Mouse (Mus musculus) hindbrain, embryonic 12.5 days (tissue): ENCODE data around the gene Qrich1. TPM values are rescaled to one million over a fixed set of nuclear protein-coding genes. Genes with fewer than 3 reads are reported as not detected.
"Not testable (repeated sequence)": the region's sequence is repeated elsewhere in the genome, so short reads cannot be mapped to it uniquely, and the experiment has no call there.

Experiments
- ATAC-seq: fragments of 200-750 bp; cut with Nextera tagmentation; 2 replicates; pipeline ENCODE4 v1.8.0; 2017; ENCODE audit warnings: moderate TSS enrichment; ENCODE audit not compliant: low FRiP score
- H3K27ac ChIP-seq: fragments of 300-500 bp; sonication (generic); 2 replicates; pipeline ENCODE4 v1.5.1; 2016; ENCODE audit warnings: mild to moderate bottlenecking
- H3K27me3 ChIP-seq: fragments of 300-500 bp; sonication (generic); 2 replicates; pipeline ENCODE4 v1.6.1; 2016; ENCODE audit warnings: mild to moderate bottlenecking
- H3K36me3 ChIP-seq: fragments of 300-500 bp; sonication (generic); 2 replicates; pipeline ENCODE4 v1.6.1; 2016; ENCODE audit warnings: mild to moderate bottlenecking
- H3K4me1 ChIP-seq: fragments of 300-500 bp; sonication (generic); 2 replicates; pipeline ENCODE4 v1.6.1; 2016
- H3K4me2 ChIP-seq: fragments of 300-500 bp; sonication (generic); replicated peaks from 2 replicates; pipeline ENCODE4 v1.6.1; 2016; ENCODE audit warnings: mild to moderate bottlenecking
- H3K4me3 ChIP-seq: fragments of 300-500 bp; sonication (generic); 2 replicates; pipeline ENCODE4 v1.5.1; 2016; ENCODE audit warnings: mild to moderate bottlenecking
- H3K9ac ChIP-seq: fragments of 300-500 bp; sonication (generic); 2 replicates; pipeline ENCODE4 v1.6.1; 2016; ENCODE audit warnings: mild to moderate bottlenecking, moderate library complexity
- H3K9me3 ChIP-seq: fragments of 300-500 bp; sonication (generic); replicated peaks from 2 replicates; pipeline ENCODE4 v1.6.1; 2016; ENCODE audit warnings: mild to moderate bottlenecking
- WGBS: fragments of 180-500 bp; shearing (Covaris S2); methylation state at CpG from one replicate; pipeline ENCODE4 v1.1.7; 2016; 5-methylcytosine and 5-hydroxymethylcytosine counted together
- polyA plus RNA-seq: library from polyadenylated mRNA; unstranded; fragments of >200 nt; fragmentation: Nextera tagmentation; extraction: Ambion mirVana; gene quantifications from 2 replicates; pipeline ENCODE4 v1.2.1, GENCODE M21; 2016

The Qrich1 gene
- polyA plus RNA-seq, 1 experiment from 2014 or later: 162 TPM

DNA sequence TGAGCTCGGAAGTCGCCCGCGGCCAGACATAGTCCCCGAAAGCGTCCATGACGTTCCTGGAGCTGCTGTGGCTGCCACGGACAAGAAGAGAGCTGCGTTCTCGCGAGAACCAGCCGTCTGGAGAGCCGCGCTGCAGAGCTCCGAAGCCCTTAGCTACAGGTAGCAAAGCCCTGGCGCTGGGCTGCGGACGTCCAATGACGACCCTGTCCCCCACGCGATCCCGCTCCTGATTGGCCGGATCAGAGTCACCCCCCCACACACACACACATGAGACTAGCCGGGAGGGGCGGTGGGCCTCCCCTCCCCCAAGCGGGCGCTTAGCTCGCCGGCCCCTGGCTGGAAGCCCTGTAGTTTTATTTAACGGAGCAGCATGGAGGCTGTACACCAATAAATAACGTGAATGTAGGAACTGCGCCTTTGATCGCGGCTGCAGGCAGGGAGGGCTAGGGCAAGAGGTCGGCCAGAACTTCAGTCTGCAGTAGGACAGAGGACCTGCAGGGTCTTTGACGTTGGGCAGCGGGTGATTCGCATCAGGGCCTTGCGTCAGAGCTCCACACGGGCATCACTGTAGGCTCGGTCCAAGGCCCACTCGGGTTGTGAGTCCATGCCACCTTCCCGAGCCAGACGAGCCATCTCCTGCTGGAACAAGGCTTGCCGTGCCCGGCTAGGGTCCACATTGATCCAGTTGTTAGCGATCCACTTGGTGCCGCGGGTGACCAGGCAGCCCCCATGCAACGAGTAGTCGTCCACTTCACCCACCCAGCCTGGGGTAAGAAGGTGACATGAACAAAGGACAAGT, 62.1 kb downstream of the Qrich1 start, which contains the start of gene Wdr6:
TSS of gene Wdr6 (minus strand) at position 195 of the 799 bp plus-strand sequence.
- H3K9ac ChIP-seq: peak within 1 kb of the TSS; percentile 96
- H3K27ac ChIP-seq: peak within 1 kb of the TSS; percentile 97
- H3K4me3 ChIP-seq: peak within 1 kb of the TSS; percentile 83
- peak within 1 kb of the TSS; percentile 69 for H3K4me2 ChIP-seq
- peaks cover 25% of the 10 kb centered on the region for H3K27me3 ChIP-seq
- H3K9me3 ChIP-seq: no peaks in the 10 kb centered on the region
- ATAC-seq: peak; percentile 97
- H3K36me3 ChIP-seq: peaks cover 33% of the 10 kb centered on the region
- peaks cover 53% of the 10 kb centered on the region for H3K4me1 ChIP-seq
- WGBS: 4% methylated on average over 51 of the region's 51 CpGs

- H3K4me3 ChIP-seq: peak overlapping the region; percentile 83
- H3K9ac ChIP-seq: peak overlapping the region; percentile 96
- H3K36me3 ChIP-seq: peaks cover 27% of the 10 kb centered on the region
- peaks cover 25% of the 10 kb centered on the region for H3K27me3 ChIP-seq
- peak overlapping the region; percentile 69 for H3K4me2 ChIP-seq
- no peak; the same call in 1 of the 2 replicates for ATAC-seq
- H3K4me1 ChIP-seq: peaks cover 47% of the 10 kb centered on the region
- 64% methylated on average over 5 of the region's 5 CpGs for WGBS
- H3K27ac ChIP-seq: peak overlapping the region; percentile 97
- H3K9me3 ChIP-seq: no peaks in the 10 kb centered on the region
Observed at GRCm38 (mm10) chr9:108579344-108579690, 62.7 kb downstream of the Qrich1 start.

- Histone ChIP-seq H3K4me1 (peaks cover 39% of the 10 kb centered on the region), H3K9ac (peak overlapping the region; percentile 57), H3K4me3 (peak overlapping the region; percentile 21), H3K27ac (peak overlapping the region; percentile 98), H3K4me2 (peak overlapping the region; percentile 58), H3K9me3 (no peaks in the 10 kb centered on the region), H3K36me3 (0 out of 2 replicates have a peak, but pooled peaks cover 5% of the 10 kb centered on the region), H3K27me3 (peaks cover 9% of the 10 kb centered on the region; the same call in 1 of the 2 replicates)
- peak; percentile 98 for ATAC-seq
- WGBS: 3% methylated on average over 14 of the region's 14 CpGs
Observed at GRCm38 (mm10) chr9:108587571-108588180, 71.1 kb downstream of the Qrich1 start.

DNA sequence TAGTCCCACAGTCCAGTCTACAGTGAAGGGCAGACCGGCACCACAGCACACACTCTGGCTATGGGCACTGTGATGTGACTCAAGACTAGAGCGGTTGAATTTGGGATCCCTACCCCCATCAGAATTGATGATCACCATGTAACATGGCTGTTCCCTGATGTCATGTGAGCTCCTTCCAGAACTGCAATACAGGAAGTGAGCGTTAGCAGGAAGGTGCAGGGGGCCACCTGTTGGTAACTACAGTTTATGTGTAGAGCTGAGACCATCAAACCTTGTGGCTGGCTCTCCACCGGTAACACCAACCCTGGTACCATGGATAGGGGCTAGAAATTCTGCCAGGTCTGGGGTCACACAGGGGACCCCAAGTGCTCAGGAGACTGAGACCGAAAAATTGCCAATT, 72.6 kb downstream of the Qrich1 start:
- ATAC-seq: no peak
- H3K4me2 ChIP-seq: no peak overlapping the region
- H3K27me3 ChIP-seq: no peaks in the 10 kb centered on the region; the same call in 1 of the 2 replicates
- no peaks in the 10 kb centered on the region for H3K36me3 ChIP-seq
- H3K9ac ChIP-seq: no peak overlapping the region
- H3K4me3 ChIP-seq: no peak overlapping the region
- H3K4me1 ChIP-seq: peaks cover 39% of the 10 kb centered on the region
- peak overlapping the region; percentile 98 for H3K27ac ChIP-seq
- H3K9me3 ChIP-seq: no peaks in the 10 kb centered on the region
- 79% methylated on average over 5 of the region's 5 CpGs for WGBS

GRCm38 (mm10) chr9:108591462-108591861, 74.9 kb downstream of the Qrich1 start:
- ATAC-seq: no peak
- 84% methylated on average over 4 of the region's 4 CpGs for WGBS

GRCm38 (mm10) chr9:108594354-108594753, 77.7 kb downstream of the Qrich1 start:
- Histone ChIP-seq H3K9me3 (no peaks in the 10 kb centered on the region), H3K36me3 (no peaks in the 10 kb centered on the region), H3K27me3 (no peaks in the 10 kb centered on the region; the same call in 1 of the 2 replicates), H3K27ac (no peak overlapping the region), H3K4me3 (no peak overlapping the region), H3K4me1 (peaks cover 22% of the 10 kb centered on the region), H3K9ac (no peak overlapping the region), H3K4me2 (no peak overlapping the region)
- 85% methylated on average over 3 of the region's 3 CpGs for WGBS
- no peak for ATAC-seq

More at GRCm38 (mm10) chr9:108591462-108591861, 74.9 kb downstream of the Qrich1 start:
- no peak overlapping the region for H3K4me3 ChIP-seq
- no peak overlapping the region for H3K9ac ChIP-seq
- peaks cover 42% of the 10 kb centered on the region for H3K4me1 ChIP-seq
- H3K27me3 ChIP-seq: no peaks in the 10 kb centered on the region; the same call in 1 of the 2 replicates
- no peaks in the 10 kb centered on the region for H3K9me3 ChIP-seq
- no peak overlapping the region for H3K4me2 ChIP-seq
- no peaks in the 10 kb centered on the region for H3K36me3 ChIP-seq
- H3K27ac ChIP-seq: no peak overlapping the region

DNA sequence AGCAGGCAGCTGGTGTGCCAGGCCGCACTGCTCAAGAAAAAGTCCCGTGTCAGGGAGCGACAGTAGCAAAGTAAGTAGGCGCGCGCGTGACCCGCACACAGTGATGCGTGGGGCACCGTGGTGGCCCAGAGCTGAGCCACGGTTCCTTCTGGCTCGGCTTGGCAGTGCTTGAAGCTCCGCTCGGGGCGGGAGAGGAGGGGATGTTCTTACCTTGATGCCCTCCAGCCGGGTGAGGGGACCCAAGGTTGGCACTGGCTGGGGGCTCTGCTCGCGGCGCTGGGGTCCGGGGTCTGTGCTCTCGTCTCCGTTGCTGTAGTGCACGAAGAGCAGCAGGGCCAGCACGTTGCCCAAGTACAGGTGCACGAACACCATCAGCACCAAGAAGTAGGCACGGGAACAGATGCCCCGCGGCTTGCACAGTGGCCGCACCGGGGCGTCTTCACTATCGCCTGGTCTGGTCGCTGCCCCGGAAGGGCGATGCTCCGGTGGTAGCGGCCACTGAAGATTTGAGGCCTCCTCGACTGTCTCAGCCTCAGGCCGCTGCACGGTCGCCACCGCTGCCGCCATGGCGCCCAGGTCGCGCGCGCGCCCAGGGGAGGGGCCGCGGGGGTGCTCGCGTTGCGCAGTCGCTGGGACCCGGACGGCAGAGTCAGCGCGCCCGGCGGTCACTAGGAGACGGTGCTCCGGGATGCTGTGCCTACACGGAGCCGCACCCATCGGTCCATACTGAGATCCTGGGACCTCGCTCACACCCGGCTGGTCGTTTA, 80.6 kb downstream of the Qrich1 start, which contains the start of gene P4htm:
TSS of gene P4htm (minus strand) at position 670 of the 767 bp plus-strand sequence.
- no peaks in the 10 kb centered on the region for H3K9me3 ChIP-seq
- H3K27me3 ChIP-seq: no peaks in the 10 kb centered on the region
- H3K4me1 ChIP-seq: peaks cover 15% of the 10 kb centered on the region
- peak within 1 kb of the TSS; percentile 74 for H3K27ac ChIP-seq
- peak within 1 kb of the TSS; percentile 69 for H3K4me3 ChIP-seq
- H3K36me3 ChIP-seq: no peaks in the 10 kb centered on the region
- peak within 1 kb of the TSS; percentile 78 for H3K9ac ChIP-seq
- WGBS: 3% methylated on average over 65 of the region's 69 CpGs
- H3K4me2 ChIP-seq: peak within 1 kb of the TSS; percentile 83
- peak; percentile 82 for ATAC-seq

- no peak for ATAC-seq
Observed at GRCm38 (mm10) chr9:108599021-108599566, 82.5 kb downstream of the Qrich1 start.

DNA sequence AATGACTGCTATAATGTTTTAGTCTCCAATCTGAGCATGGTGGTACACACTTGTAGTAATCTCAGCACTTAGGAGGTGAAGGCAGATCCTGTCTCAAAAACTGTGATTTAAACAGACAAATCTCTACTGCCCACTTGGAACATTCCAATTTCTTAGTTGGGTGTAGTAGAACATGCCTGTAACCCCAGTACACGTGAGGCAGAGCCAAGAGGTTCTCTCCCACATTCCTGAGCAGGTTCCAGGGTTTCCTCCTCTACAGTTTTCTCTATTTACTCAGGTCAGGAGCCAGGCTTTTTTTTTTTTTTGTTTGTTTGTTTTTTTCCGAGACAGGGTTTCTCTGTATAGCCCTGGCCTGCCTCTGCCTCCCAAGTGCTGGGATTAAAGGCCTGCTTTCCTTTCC, 83.4 kb downstream of the Qrich1 start:
- no peak for ATAC-seq
- no peak overlapping the region for H3K4me3 ChIP-seq
- no peak overlapping the region for H3K9ac ChIP-seq
- H3K27ac ChIP-seq: no peak overlapping the region
- no peaks in the 10 kb centered on the region for H3K27me3 ChIP-seq
- peaks cover 26% of the 10 kb centered on the region for H3K36me3 ChIP-seq
- 67% methylated on average over 2 of the region's 2 CpGs for WGBS
- H3K9me3 ChIP-seq: no peaks in the 10 kb centered on the region
- H3K4me1 ChIP-seq: peaks cover 15% of the 10 kb centered on the region
- H3K4me2 ChIP-seq: no peak overlapping the region

More at GRCm38 (mm10) chr9:108599021-108599566, 82.5 kb downstream of the Qrich1 start:
- Histone ChIP-seq H3K27ac (no peak overlapping the region), H3K9me3 (no peaks in the 10 kb centered on the region), H3K4me1 (peaks cover 15% of the 10 kb centered on the region), H3K36me3 (peaks cover 18% of the 10 kb centered on the region), H3K9ac (no peak overlapping the region), H3K4me3 (no peak overlapping the region), H3K27me3 (no peaks in the 10 kb centered on the region), H3K4me2 (no peak overlapping the region)
- WGBS: 72% methylated on average over 4 of the region's 4 CpGs

DNA sequence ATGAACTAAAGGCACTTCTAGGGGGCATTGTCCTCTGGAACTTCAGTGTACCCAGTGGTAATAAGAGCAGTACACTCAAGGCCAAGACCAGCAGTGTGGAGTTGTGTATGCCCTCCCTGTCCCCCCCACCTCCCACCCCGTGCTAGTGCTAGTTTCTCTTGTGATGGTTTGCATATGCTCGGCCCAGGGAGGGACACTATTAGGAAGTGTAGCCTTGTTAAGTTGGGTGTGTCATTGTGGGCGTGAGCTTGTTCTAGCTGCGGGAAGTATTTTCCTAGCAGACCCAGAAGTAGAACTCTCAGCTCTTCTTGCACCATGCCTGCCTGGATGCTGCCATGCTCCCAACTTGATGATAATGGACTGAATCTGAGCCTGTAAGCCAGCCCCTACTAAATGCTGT, 85.4 kb downstream of the Qrich1 start:
- H3K27ac ChIP-seq: no peak overlapping the region
- H3K9me3 ChIP-seq: no peaks in the 10 kb centered on the region
- H3K36me3 ChIP-seq: peaks cover 44% of the 10 kb centered on the region
- H3K27me3 ChIP-seq: no peaks in the 10 kb centered on the region
- H3K4me3 ChIP-seq: no peak overlapping the region
- H3K4me2 ChIP-seq: no peak overlapping the region
- H3K4me1 ChIP-seq: peaks cover 4% of the 10 kb centered on the region; the same call in 1 of the 2 replicates
- H3K9ac ChIP-seq: no peak overlapping the region
- WGBS: 87% methylated on average over 4 of the region's 4 CpGs
- no peak for ATAC-seq

DNA sequence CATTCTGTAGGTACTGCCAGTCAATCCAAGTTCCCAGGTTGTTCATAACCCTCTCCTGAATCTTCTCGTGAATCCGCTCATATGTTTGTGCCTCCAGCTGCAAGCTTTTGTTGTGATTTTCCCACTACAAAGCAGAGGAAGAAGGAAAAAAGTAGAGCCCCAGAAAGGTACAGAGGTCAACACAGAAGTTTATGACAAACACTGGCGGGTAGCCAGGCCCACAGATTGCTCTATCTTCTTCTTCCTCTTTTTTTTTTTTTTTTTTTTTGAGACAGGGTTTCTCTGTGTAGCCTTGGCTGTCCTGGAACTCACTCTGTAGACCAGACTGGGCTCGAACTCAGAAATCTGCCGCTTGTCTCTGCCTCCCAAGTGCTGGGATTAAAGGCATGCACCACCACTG, 91.3 kb downstream of the Qrich1 start:
- not testable (repeated sequence) for H3K9ac ChIP-seq, H3K4me3 ChIP-seq, H3K4me2 ChIP-seq, H3K9me3 ChIP-seq, ATAC-seq, H3K27me3 ChIP-seq, H3K4me1 ChIP-seq, H3K27ac ChIP-seq
- H3K36me3 ChIP-seq: peaks cover 94% of the 10 kb centered on the region
- 93% methylated on average over 5 of the region's 5 CpGs for WGBS

DNA sequence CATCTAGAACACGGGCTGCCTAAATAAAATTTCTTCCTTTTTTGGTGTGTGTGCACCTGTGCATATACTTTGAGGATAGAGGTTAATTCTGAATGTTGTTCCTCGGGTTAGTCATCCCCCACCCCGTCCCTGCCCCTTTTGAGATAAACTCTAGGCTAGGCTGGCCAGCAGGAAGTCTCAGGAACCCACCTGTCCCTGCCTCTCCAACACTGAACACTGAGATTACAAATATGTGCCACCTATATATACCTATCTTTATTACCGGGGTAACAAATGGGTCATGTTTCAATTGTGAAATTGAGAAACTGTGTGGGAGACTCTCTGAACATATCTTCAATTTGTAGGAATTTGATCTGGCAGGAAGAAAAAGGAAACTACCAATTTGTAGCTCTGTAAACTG, 92.3 kb downstream of the Qrich1 start:
- Histone ChIP-seq H3K4me1 (no peaks in the 10 kb centered on the region), H3K4me2 (no peak overlapping the region), H3K27me3 (no peaks in the 10 kb centered on the region), H3K27ac (no peak overlapping the region), H3K9me3 (no peaks in the 10 kb centered on the region), H3K9ac (no peak overlapping the region), H3K4me3 (no peak overlapping the region), H3K36me3 (peaks cover 93% of the 10 kb centered on the region)
- ATAC-seq: no peak
- 95% methylated on average over 4 of the region's 4 CpGs for WGBS
